In the genomic region with DNA sequence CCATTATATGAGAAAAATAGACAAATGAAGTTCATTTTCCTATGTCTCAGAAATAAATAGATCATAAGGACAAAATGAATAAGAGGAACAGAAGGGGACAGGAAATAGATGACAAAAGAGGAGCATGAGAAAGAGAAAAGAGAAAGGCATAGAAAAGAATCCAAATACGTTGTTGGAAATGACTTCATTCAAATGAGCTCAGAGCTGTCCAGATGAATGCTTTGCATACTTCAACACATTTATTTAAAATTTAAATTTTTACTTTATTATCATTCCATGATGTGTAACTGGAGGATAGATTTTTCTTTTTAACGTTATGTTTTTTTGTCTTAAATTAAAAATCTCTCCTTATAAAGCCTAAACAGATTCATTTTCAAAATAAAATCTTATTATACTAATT, we compare ENCODE assay signal across 17 mouse cellular contexts.
"Had no signal": no experiment of that assay in that cellular context is flagged by ENCODE, and none has a peak within 500 bp of the region (broad histone marks: within the 10 kb centered on the region; RNA-seq: fewer than 3 reads in every experiment).

No protein-coding gene starts in this region.

- H3K9ac ChIP-seq: lung, embryonic 15.5 days; midbrain, embryonic 13.5 days; midbrain, embryonic 15.5 days; neural tube, embryonic 12.5 days; stomach, embryonic 15.5 days had no signal

- H3K4me1 ChIP-seq: lung, embryonic 15.5 days; megakaryocyte, embryonic 14.5 days; midbrain, embryonic 13.5 days; midbrain, embryonic 15.5 days; neural tube, embryonic 12.5 days; stomach, embryonic 15.5 days had no signal

- H3K9me3 ChIP-seq: lung, embryonic 15.5 days; megakaryocyte, embryonic 14.5 days; midbrain, embryonic 13.5 days; midbrain, embryonic 15.5 days; neural tube, embryonic 12.5 days; stomach, embryonic 15.5 days had no signal

- H3K4me3 ChIP-seq: lung, embryonic 15.5 days; megakaryocyte, embryonic 14.5 days; midbrain, embryonic 13.5 days; midbrain, embryonic 15.5 days; neural tube, embryonic 12.5 days; stomach, embryonic 15.5 days had no signal

- DNase-seq: lung, adult 2 months; lung, postnatal 14 days; lung, postnatal 36 days; right cerebral cortex, postnatal 14 days; thymus, adult 2 months; thymus, postnatal 25 days; thymus, postnatal 4 days had no signal

- H3K27me3 ChIP-seq: midbrain, embryonic 15.5 days had no signal

- H3K36me3 ChIP-seq: lung, embryonic 15.5 days; midbrain, embryonic 13.5 days; midbrain, embryonic 15.5 days; neural tube, embryonic 12.5 days; stomach, embryonic 15.5 days had no signal

- H3K4me2 ChIP-seq: lung, embryonic 15.5 days; midbrain, embryonic 11.5 days; midbrain, embryonic 13.5 days; midbrain, embryonic 15.5 days; neural tube, embryonic 12.5 days; stomach, embryonic 15.5 days had no signal

- H3K27ac ChIP-seq: lung, embryonic 15.5 days; macrophage; midbrain, embryonic 13.5 days; midbrain, embryonic 15.5 days; neural tube, embryonic 12.5 days; stomach, embryonic 15.5 days; stomach, postnatal 0 days had no signal

- ATAC-seq: lung, postnatal 0 days; midbrain, embryonic 13.5 days; midbrain, embryonic 15.5 days had no signal
